Mouse (Mus musculus) layer of hippocampus, adult 9-11 months (tissue): ENCODE data around the gene Ankrd45.
"Not testable (repeated sequence)": the region's sequence is repeated elsewhere in the genome, so short reads cannot be mapped to it uniquely, and the experiment has no call there.

Experiments used
- DNase-seq: peaks from one replicate; pipeline ENCODE4 v3.0.0; 2022

Ankrd45 gene

GRCm38 (mm10) chr1:161142531-161143159 is at the start of gene Ankrd45:
Gene Ankrd45 (plus strand): TSS chr1:161142691.
- DNase-seq = peak; percentile 57

- no peak for DNase-seq
Measured at GRCm38 (mm10) chr1:161099721-161100405, 42.6 kb upstream of the Ankrd45 start.

GRCm38 (mm10) chr1:161103842-161104241 is 38.6 kb upstream of the Ankrd45 start:
- DNase-seq = no peak

GRCm38 (mm10) chr1:161109216-161109615 is 33.3 kb upstream of the Ankrd45 start:
- DNase-seq = no peak

GRCm38 (mm10) chr1:161114591-161114990 is 27.9 kb upstream of the Ankrd45 start:
- no peak for DNase-seq

GRCm38 (mm10) chr1:161122661-161123418 is 19.7 kb upstream of the Ankrd45 start:
- DNase-seq = no peak

GRCm38 (mm10) chr1:161126461-161126860 is 16.0 kb upstream of the Ankrd45 start:
- DNase-seq = no peak

- peak; percentile 90 for DNase-seq
Measured at GRCm38 (mm10) chr1:161130726-161131664, 11.5 kb upstream of the Ankrd45 start, which contains the start of gene Klhl20. Gene Klhl20 (minus strand): TSS chr1:161131511.

- DNase-seq = no peak
Measured at GRCm38 (mm10) chr1:161139496-161139895, 3.0 kb upstream of the Ankrd45 start.

- no peak for DNase-seq
Measured at GRCm38 (mm10) chr1:161140026-161140762, 2.3 kb upstream of the Ankrd45 start.

GRCm38 (mm10) chr1:161143216-161143615 is 725 bp downstream of the Ankrd45 start:
- DNase-seq = peak; percentile 26

- not testable (repeated sequence) for DNase-seq
Measured at GRCm38 (mm10) chr1:161145611-161146010, 3.1 kb downstream of the Ankrd45 start.

- no peak for DNase-seq
Measured at GRCm38 (mm10) chr1:161147888-161148287, 5.4 kb downstream of the Ankrd45 start.

GRCm38 (mm10) chr1:161151098-161151497 is 8.6 kb downstream of the Ankrd45 start:
- DNase-seq = no peak

GRCm38 (mm10) chr1:161156546-161156945 is 14.1 kb downstream of the Ankrd45 start:
- no peak for DNase-seq

- no peak for DNase-seq
Measured at GRCm38 (mm10) chr1:161159214-161159613, 16.7 kb downstream of the Ankrd45 start, which contains the start of gene Tex50. Gene Tex50 (minus strand): TSS chr1:161159314.

- no peak for DNase-seq
Measured at GRCm38 (mm10) chr1:161160266-161160665, 17.8 kb downstream of the Ankrd45 start.

- DNase-seq = peak; percentile 49
Measured at GRCm38 (mm10) chr1:161170651-161171050, 28.2 kb downstream of the Ankrd45 start.

- DNase-seq = peak; percentile 15
Measured at GRCm38 (mm10) chr1:161180674-161181073, 38.2 kb downstream of the Ankrd45 start.

- DNase-seq = no peak
Measured at GRCm38 (mm10) chr1:161182386-161182785, 39.9 kb downstream of the Ankrd45 start.

- DNase-seq = no peak
Measured at GRCm38 (mm10) chr1:161183677-161184076, 41.2 kb downstream of the Ankrd45 start.

GRCm38 (mm10) chr1:161185431-161185830 is 42.9 kb downstream of the Ankrd45 start:
- no peak for DNase-seq
